Mouse (Mus musculus) liver (tissue): ENCODE measurements around the gene Bpgm.

Source experiments
- DNase-seq: peaks from one replicate; pipeline ENCODE4 v3.0.0-alpha.2; 2020; ENCODE audit warnings: mixed read lengths

Gene Bpgm

GRCm38 (mm10) chr6:34486071-34486626 is 10.1 kb downstream of the Bpgm start:
- peak; percentile 81 for DNase-seq

DNA sequence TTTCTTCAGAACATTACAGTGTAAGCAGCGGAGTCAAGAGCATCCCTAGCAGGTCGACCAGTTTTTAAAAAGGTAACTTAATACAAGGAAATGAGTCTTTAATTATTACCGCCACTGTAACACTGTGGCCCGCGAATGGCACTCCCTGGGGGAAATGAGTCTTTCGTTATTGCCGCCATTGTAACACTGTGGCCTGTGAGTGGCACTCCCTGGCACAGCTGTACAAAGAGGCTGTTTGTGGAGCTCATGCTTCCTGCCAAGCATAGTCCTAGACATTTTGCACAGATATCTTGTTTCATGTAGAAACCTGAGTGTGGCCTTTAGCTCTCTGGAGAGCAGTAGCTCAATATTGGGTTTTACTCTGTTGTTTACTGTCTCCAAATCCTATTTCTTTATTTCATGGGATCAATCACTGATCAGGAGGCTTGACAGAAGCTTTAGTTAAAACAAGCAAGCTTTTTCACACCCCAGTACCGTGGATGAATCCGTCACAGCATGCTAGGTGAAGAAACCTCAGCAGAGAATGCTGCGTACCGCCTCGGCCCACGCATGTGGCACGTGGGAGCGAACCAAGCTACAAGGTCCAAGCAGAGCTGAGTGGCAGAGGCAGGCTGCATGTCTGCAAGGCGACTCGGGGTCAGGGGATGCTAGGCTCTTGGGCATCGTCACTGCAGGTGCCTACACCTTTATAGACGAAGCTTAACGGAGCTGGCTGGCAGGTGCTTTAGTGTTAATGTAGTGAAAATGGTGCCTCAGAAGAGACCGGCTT is 17.5 kb downstream of the Bpgm start:
- DNase-seq = no peak

GRCm38 (mm10) chr6:34495140-34495551 is 19.1 kb downstream of the Bpgm start:
- DNase-seq = no peak

GRCm38 (mm10) chr6:34497991-34498625 is 22.1 kb downstream of the Bpgm start:
- no peak for DNase-seq

- no peak for DNase-seq
These were observed 26.3 kb downstream of the Bpgm start for GRCm38 (mm10) chr6:34502291-34502690.

GRCm38 (mm10) chr6:34505957-34506356 is 29.9 kb downstream of the Bpgm start:
- DNase-seq = no peak

DNA sequence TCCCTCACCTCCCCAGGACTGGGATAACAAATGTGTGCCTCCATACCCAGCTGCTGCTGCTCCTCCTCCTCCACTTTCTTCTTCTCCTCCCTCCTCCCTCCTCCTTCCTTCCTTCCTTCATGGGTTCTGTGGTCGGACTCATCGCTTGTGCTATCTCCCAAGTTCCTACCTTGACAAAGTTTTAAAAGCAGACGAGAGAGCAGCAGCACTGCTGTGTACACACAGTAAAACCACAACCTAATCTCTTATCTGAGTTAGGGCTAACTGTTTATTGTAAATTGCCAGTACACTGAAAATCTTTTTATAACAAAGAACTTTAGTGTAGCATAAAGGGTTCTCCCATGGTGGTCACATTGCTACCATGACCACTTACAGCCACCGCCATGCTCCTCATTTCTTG is 31.6 kb downstream of the Bpgm start:
- no peak for DNase-seq

- DNase-seq = peak; percentile 33
These were observed 32.0 kb downstream of the Bpgm start for GRCm38 (mm10) chr6:34508016-34508415.

DNA sequence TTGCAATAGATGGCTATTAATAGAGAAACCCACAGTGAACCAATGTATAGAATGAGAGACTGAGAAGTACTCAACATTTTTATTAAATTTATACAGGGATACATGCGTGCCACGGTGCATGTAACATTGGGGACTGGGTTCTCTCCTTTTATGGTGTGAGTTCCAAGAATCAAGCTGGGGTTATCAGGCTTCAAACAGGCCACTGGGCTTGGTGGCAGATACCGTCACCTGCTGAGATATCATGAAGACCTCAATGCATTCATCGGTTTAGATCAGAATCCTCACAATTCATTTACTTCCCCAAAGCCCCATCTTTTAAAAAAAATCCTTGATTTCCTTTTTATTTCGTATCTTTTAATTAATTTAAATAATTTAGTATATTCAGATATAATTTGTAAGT is 34.3 kb downstream of the Bpgm start:
- DNase-seq = peak; percentile 46

GRCm38 (mm10) chr6:34511410-34511809 is 35.4 kb downstream of the Bpgm start:
- DNase-seq = no peak

DNA sequence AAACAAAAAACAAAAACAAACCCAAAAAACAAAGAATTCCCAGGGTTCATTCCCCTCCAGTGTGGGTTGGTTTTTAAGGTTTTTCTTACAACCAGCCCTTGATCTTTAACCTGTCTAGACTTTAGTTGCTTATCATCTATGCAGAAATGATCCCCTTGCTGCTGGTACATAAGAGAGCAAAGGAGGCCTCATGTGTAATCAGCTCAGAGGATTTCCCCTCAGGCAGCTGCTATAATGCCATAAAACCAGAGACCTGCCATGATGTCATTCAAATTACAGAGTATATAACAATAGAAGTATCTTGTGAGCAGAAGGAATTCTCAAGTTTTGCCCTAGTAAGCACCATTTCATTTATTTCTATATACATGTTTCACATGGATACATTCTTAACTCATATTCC is 36.7 kb downstream of the Bpgm start:
- no peak for DNase-seq

DNA sequence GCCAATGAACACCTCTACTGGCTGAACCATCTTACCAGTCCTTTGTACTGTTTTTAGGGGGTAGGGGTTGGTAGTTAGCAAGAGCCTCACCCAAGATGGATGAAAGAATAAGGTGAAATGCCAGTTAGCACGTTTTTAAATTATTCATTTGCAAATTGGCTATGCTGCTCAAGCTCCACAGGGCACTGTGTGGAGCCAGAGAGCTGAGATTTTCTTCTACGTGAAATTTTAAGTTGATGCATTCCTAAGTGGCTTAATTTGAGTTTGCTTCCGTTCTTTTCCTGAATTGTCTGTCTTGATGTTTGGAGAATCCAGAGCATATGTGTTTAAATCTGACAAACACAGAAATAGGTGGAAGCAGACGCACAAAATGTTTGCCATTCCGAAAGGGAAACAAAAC is 38.6 kb downstream of the Bpgm start:
- DNase-seq = no peak

DNA sequence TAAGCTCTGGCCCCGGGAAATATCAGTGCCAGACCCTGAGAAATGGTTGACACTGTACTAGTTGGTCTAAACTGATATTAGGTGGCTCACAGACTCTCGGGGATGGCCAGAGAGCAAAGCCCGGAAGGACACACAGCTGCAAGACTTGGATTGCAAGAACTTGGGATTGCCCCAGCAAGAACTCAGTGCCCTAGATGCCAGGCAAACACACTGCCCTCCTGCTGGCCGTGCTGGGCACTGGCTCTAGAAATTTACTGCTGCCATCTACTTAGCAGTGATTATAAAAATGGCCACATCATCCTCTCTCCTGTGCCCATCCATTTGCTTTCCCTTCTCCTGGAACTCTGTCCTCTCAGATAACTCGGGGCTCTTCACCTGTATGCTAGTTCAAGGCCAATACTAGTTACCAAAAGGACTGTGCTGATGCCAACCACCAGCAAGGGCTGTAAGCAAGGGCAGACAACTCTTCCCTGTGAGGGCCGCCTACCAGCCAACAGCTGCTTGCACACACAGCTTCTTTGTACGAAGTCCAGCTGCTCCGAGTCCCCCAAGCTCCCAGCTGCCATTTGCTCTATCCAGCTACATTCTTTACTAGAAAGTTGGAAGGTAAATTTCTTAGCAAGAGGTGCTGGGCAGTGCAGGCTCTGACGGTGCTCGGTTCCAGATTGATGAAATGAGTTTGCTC is 39.2 kb downstream of the Bpgm start:
- DNase-seq = no peak

- no peak for DNase-seq
These were observed 39.7 kb downstream of the Bpgm start for GRCm38 (mm10) chr6:34515783-34516099.

- DNase-seq = peak; percentile 70
These were observed 41.7 kb downstream of the Bpgm start for GRCm38 (mm10) chr6:34517750-34518149.

DNA sequence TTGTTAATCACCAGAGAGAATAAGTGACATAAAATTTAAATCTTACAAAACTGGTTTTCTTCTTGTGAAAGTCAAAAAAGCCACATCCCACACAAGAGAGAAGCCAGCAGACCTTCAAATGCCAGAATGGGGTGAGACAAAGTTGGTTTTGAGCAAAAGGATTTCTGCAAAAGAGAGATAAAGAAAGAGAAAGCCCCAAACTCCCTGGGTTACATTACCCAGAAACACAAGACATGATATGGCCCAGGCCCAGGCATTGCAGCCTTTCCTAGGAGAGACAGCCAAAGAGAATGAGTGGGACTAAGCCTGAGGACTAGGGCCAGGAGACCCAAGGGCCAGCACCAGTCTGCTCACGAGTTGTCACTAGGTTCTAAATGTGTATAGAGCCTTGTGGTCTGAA is 43.1 kb downstream of the Bpgm start:
- DNase-seq = peak; percentile 59

GRCm38 (mm10) chr6:34520491-34520890 is 44.5 kb downstream of the Bpgm start:
- no peak for DNase-seq

DNA sequence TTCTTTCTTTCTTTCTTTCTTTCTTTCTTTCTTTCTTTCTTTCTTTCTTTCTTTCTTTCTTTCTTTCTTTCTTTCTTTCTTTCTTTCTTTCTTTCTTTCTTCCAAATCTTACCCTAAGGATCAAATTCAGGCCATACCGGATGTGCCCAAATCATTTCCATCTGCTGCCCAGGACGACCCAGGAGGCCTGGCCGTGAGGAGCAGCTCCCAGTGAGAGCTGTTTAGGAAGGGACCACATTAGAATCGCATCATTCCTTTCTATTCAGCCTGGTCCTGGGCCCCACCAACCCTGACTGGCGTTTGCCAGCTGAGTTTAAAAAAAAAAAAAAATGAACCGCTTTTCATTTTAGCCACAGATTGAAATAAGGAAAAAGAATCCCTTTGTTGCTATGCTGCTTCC is 44.9 kb downstream of the Bpgm start:
- DNase-seq = no peak

DNA sequence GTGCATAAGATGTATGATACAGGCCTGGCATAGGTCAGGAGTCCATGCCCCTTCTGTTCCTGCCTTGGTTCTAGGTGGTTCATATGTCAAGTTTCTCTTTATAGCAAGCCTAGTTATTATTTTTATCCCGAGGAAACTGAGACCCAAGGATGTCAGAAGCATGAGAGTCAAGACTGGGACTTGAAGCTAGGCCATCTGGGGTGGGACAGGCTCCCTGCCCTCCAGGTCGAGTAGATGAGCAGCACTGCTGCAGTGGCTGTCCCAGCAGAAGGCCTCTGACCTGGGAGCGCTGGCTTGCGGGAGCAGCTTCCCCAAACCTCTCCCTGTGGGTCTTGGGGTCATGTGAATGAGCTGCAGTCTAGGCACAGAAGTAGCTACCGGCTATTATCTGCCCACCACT is 47.5 kb downstream of the Bpgm start:
- DNase-seq = no peak

DNA sequence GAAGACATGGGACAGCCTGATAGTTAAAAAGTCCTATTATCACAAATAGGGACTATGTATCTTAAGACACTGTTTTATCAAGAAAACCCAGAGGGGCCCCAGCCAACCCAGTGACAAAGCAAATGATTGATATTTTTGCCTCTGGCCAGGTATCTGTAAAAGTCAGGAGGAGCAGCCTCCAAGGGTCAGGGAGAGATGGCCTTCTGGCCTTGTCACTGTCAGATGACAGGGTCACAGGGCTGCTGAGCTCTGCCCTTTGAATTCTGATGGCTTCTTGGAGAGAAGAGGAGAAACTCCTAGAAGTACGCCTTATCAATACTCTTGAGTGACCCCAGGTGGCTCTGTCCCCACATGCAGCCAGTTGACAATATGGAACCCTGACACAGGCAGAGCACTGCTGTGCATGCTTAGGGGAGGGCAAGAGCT is 49.5 kb downstream of the Bpgm start:
- peak; percentile 53 for DNase-seq

DNA sequence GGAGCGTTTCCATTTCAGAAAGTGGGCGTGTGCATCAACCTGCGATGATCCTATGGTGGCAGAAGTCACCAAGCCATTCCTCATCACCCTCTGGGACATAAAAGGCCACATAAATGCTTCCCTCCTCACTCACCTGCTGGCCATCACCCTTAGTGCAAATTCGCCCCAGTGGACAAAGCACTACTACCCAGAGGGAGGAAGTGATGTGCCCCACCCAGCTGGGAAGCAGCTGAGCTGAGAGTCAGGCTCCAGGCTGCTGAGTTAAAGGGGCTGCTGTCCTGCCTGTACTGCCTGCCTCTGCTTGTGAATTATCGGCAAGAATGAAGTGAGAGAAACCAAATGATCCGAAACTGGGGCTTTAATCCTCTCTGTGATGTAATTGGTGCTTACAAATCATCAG is 49.9 kb downstream of the Bpgm start:
- DNase-seq = no peak

- no peak for DNase-seq
These were observed 50.4 kb downstream of the Bpgm start for GRCm38 (mm10) chr6:34526389-34526788.

DNA sequence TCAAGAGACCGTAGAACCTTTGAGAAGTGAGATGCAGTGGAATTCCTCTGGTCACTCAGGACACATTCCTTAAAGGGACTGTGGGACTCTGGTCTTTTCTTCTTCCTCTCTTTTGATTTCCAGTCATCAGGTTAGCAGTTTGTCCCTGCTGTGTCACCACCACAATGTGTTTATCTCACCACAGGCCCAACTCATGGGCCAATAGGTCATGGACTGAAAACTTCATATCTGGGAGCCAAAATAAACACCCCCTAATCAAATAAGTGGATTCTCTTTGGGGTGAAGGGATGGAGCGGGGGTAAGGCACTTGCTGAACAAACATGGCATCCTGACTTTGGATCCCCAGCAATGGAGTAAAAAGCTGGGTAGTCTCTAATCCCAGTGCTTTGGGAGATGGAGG is 52.1 kb downstream of the Bpgm start:
- DNase-seq = no peak

DNA sequence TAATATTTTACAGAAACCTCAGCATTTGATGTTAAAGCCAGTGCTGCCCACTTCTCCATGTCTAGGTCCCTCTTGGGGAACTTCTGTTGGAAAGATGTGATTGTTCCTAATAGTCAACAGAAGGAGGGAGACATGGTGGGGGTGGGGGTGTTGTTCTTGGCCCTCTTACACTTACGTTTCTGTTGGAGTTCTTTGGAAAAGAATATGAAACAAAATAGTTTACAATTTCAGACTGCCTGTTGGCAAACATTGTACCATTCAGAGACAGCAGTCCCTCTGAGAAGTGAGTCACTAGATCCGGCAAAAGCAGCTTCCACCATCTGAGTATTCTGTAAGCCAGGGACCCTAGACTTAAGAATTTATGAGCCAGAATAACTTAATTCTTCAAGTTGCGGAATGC is 54.0 kb downstream of the Bpgm start:
- no peak for DNase-seq
